22 mouse cellular contexts compared by ENCODE assay signal in genomic region chr11:107225301-107225700, GRCm38 (mm10). TPM values are rescaled to one million over a fixed set of nuclear protein-coding genes. Genes with fewer than 3 reads are reported as not detected.
DNase-seq lines count a peak whose midpoint lies in the region; ATAC-seq and TF ChIP-seq lines count a peak whose summit lies in the region.
"Had no signal": no experiment of that assay in that cellular context is flagged by ENCODE, and none has a peak within 500 bp of the region (broad histone marks: within the 10 kb centered on the region; RNA-seq: fewer than 3 reads in every experiment).

No protein-coding gene starts in this region.

- ATAC-seq in heart, embryonic 13.5 days (ENCODE audit: extremely low read depth, insufficient number of reproducible peaks, low FRiP score, low TSS enrichment), result no peak
- no peak for ATAC-seq in limb, embryonic 13.5 days (ENCODE audit: low FRiP score, low read depth)
- no peak for ATAC-seq in forebrain, embryonic 12.5 days (ENCODE audit: low FRiP score)
- ATAC-seq: forebrain, embryonic 15.5 days had no signal

- no peak overlapping the region for H3K9ac ChIP-seq in heart, adult 2 months (ENCODE audit: low read depth, low read length)
- H3K9ac ChIP-seq in heart, embryonic 13.5 days, result no peak overlapping the region; the same call in 1 of the 2 replicates
- H3K9ac ChIP-seq in limb, embryonic 13.5 days, result no peak overlapping the region
- no peak overlapping the region for H3K9ac ChIP-seq in forebrain, embryonic 12.5 days
- H3K9ac ChIP-seq: forebrain, embryonic 15.5 days; hindbrain, embryonic 12.5 days; lung, embryonic 15.5 days; midbrain, embryonic 12.5 days; neural tube, embryonic 13.5 days had no signal

- peak overlapping the region; percentile 80 for H3K27ac ChIP-seq in gastrocnemius, adult 2 months
- peak overlapping the region; percentile 85 for H3K27ac ChIP-seq in heart, adult 2 months
- peak overlapping the region; percentile 81 for H3K27ac ChIP-seq in heart, embryonic 13.5 days (replicated peaks)
- peak overlapping the region; percentile 63; the same call in 1 of the 2 replicates for H3K27ac ChIP-seq in limb, embryonic 13.5 days
- H3K27ac ChIP-seq in forebrain, embryonic 12.5 days, result no peak overlapping the region
- H3K27ac ChIP-seq: forebrain, embryonic 15.5 days; hindbrain, embryonic 12.5 days; lung, embryonic 15.5 days; macrophage; midbrain, embryonic 12.5 days; neural tube, embryonic 13.5 days had no signal

- peaks cover 7% of the 10 kb centered on the region for H3K4me1 ChIP-seq in heart, adult 2 months (ENCODE audit: control insufficient read depth, insufficient read depth, low read length)
- peaks cover 37% of the 10 kb centered on the region for H3K4me1 ChIP-seq in heart, embryonic 13.5 days
- H3K4me1 ChIP-seq in limb, embryonic 13.5 days, result peaks cover 20% of the 10 kb centered on the region
- H3K4me1 ChIP-seq in forebrain, embryonic 12.5 days, result peaks cover 14% of the 10 kb centered on the region
- H3K4me1 ChIP-seq: hindbrain, embryonic 12.5 days; lung, embryonic 15.5 days had no signal

- H3K4me2 ChIP-seq in heart, embryonic 13.5 days, result no peak overlapping the region
- no peak overlapping the region for H3K4me2 ChIP-seq in limb, embryonic 13.5 days (replicated peaks)
- H3K4me2 ChIP-seq in forebrain, embryonic 12.5 days, result no peak overlapping the region
- H3K4me2 ChIP-seq: forebrain, embryonic 15.5 days; hindbrain, embryonic 12.5 days; liver, embryonic 11.5 days; lung, embryonic 15.5 days; midbrain, embryonic 12.5 days; neural tube, embryonic 13.5 days had no signal

- intact Hi-C loops in gastrocnemius, adult 2 months (cut with DNase I), result no loop called here
- intact Hi-C loops in heart, adult 2 months (cut with DNase I), result no loop called here

- H3K4me3 ChIP-seq in gastrocnemius, adult 2 months, result no peak overlapping the region
- no peak overlapping the region for H3K4me3 ChIP-seq in heart, adult 2 months
- no peak overlapping the region for H3K4me3 ChIP-seq in heart, embryonic 13.5 days
- no peak overlapping the region for H3K4me3 ChIP-seq in limb, embryonic 13.5 days
- no peak overlapping the region for H3K4me3 ChIP-seq in forebrain, embryonic 12.5 days (replicated peaks)
- H3K4me3 ChIP-seq: erythroblast, embryonic 14.5 days; forebrain, embryonic 15.5 days; hindbrain, embryonic 12.5 days; lung, embryonic 15.5 days; midbrain, embryonic 12.5 days; neural tube, embryonic 13.5 days had no signal

- no peaks in the 10 kb centered on the region for H3K27me3 ChIP-seq in heart, adult 2 months (ENCODE audit: control insufficient read depth, insufficient read depth, low read length)
- no peaks in the 10 kb centered on the region for H3K27me3 ChIP-seq in heart, embryonic 13.5 days (replicated peaks)
- H3K27me3 ChIP-seq in limb, embryonic 13.5 days, result no peaks in the 10 kb centered on the region
- no peaks in the 10 kb centered on the region for H3K27me3 ChIP-seq in forebrain, embryonic 12.5 days
- H3K27me3 ChIP-seq: forebrain, embryonic 15.5 days; hindbrain, embryonic 12.5 days; lung, embryonic 15.5 days; midbrain, embryonic 12.5 days; neural tube, embryonic 13.5 days had no signal

- peaks cover 8% of the 10 kb centered on the region; the same call in 1 of the 2 replicates for H3K36me3 ChIP-seq in heart, adult 2 months (ENCODE audit: control insufficient read depth, insufficient read depth, low read length)
- peaks cover 15% of the 10 kb centered on the region; the same call in 1 of the 2 replicates for H3K36me3 ChIP-seq in heart, embryonic 13.5 days
- H3K36me3 ChIP-seq in limb, embryonic 13.5 days, result peaks cover 40% of the 10 kb centered on the region
- H3K36me3 ChIP-seq in forebrain, embryonic 12.5 days (replicated peaks), result peaks cover 15% of the 10 kb centered on the region
- H3K36me3 ChIP-seq: lung, embryonic 15.5 days had no signal

- no peak for DNase-seq in gastrocnemius, adult 2 months
- DNase-seq in gastrocnemius, postnatal 4 days (ENCODE audit: low spot score in 2 of 2), result no peak
- DNase-seq in heart, adult 2 months, result peak in 1 of 2 experiments; percentile 53
- no peak for DNase-seq in testis, postnatal 14 days (ENCODE audit: low spot score)
- no peak for DNase-seq in lung, adult 18-20 months
- DNase-seq: B cell, adult 2 months; cerebellum, adult 18-20 months; kidney, adult 2 months; kidney, postnatal 14 days; right cerebral cortex, adult 18-20 months; thymus, postnatal 25 days had no signal

- TF ChIP-seq POLR2A in heart, adult 2 months (IDR thresholded peaks at IDR 0.05; ENCODE audit: insufficient read depth, low read depth, low read length), result 0 out of 2 replicates have a peak, but pooled peaks have one; percentile 30

- TF ChIP-seq EP300 in heart, adult 2 months (IDR thresholded peaks at IDR 0.05; ENCODE audit: insufficient read depth, low read depth, low read length), result peak; percentile 61

- H3K79me2 ChIP-seq in heart, adult 2 months (replicated peaks; ENCODE audit: control insufficient read depth, insufficient read depth, low read length), result no peaks in the 10 kb centered on the region

- no peaks in the 10 kb centered on the region for H3K9me3 ChIP-seq in heart, embryonic 13.5 days
- H3K9me3 ChIP-seq in limb, embryonic 13.5 days, result no peaks in the 10 kb centered on the region
- no peaks in the 10 kb centered on the region for H3K9me3 ChIP-seq in forebrain, embryonic 12.5 days
- H3K9me3 ChIP-seq: forebrain, embryonic 15.5 days; hindbrain, embryonic 12.5 days; lung, embryonic 15.5 days; neural tube, embryonic 13.5 days had no signal

- 35% methylated on average over 5 of the region's 5 CpGs for WGBS in heart, adult 2 months
- 32% methylated on average over 5 of the region's 5 CpGs for WGBS in heart, embryonic 13.5 days
- WGBS in limb, embryonic 13.5 days, result 80% methylated on average over 5 of the region's 5 CpGs
- 90% methylated on average over 5 of the region's 5 CpGs for WGBS in forebrain, embryonic 12.5 days

- TF ChIP-seq CTCF in gastrocnemius, adult 2 months (IDR thresholded peaks at IDR 0.05), result no peak
- TF ChIP-seq CTCF in heart, adult 2 months (IDR thresholded peaks at IDR 0.05), result 0 out of 2 replicates have a peak, but pooled peaks have one; percentile 11

RNA-seq across cellular contexts. Expression of gene Nol11, which starts 36.1 kb away (rescaled TPM):
- 10 to 100 TPM; 13.6 to 15.4 TPM for total RNA-seq in gastrocnemius, adult 2 months (2021)
- total RNA-seq in gastrocnemius, postnatal 4 days (2021), result 10 to 100 TPM; 19.2 to 21.4 TPM
- 10 to 100 TPM; 18.3 to 18.6 TPM for total RNA-seq in heart, adult 2 months (2021)
- 8.2 and 13.9 TPM in 2 replicates for polyA plus RNA-seq in heart, adult 2 months (2012; rRNA removed)
- 39.3 and 45.4 TPM in 2 replicates for polyA plus RNA-seq in heart, embryonic 13.5 days (2015; fragmentation: Nextera tagmentation; extraction: Ambion mirVana)
- polyA plus RNA-seq in limb, embryonic 13.5 days (2015; fragmentation: Nextera tagmentation; extraction: Ambion mirVana), result 64.1 and 65.9 TPM in 2 replicates
- polyA plus RNA-seq in forebrain, embryonic 12.5 days (2016; fragmentation: Nextera tagmentation; extraction: Ambion mirVana), result 67.3 and 69.4 TPM in 2 replicates
